Mouse (Mus musculus) CH12.LX (cell line): ENCODE data around the gene Pde1c. TPM values are rescaled to one million over a fixed set of nuclear protein-coding genes. Genes with fewer than 3 reads are reported as not detected.

Experiments used
- DNase-seq: peaks from one replicate; pipeline ENCODE4 v3.0.0-alpha.2; 2013; ENCODE audit errors: extremely low read depth
- H3K27ac ChIP-seq: 2 replicates; pipeline ENCODE4 v1.5.1; 2012; ENCODE audit warnings: low read depth, mild to moderate bottlenecking, control low read depth, moderate library complexity; ENCODE audit not compliant: insufficient read depth
- H3K27me3 ChIP-seq: replicated peaks from 2 replicates; pipeline ENCODE3; 2012; ENCODE audit warnings: inconsistent platforms
- H3K36me3 ChIP-seq, 2 experiments: replicated peaks in 1 of 2; 2 replicates each; pipeline versions ENCODE3 to v1.6.1; 2012; ENCODE audit warnings: inconsistent platforms in 1 of 2, low read length in 1 of 2, mild to moderate bottlenecking in 1 of 2, mixed read lengths in 1 of 2, moderate library complexity in 1 of 2; ENCODE audit not compliant: control insufficient read depth in 1 of 2, insufficient read depth in 1 of 2
- H3K4me1 ChIP-seq, 2 experiments: 2 replicates each; pipeline ENCODE4 v1.6.1; 2012; ENCODE audit warnings: inconsistent platforms in 1 of 2, moderate library complexity in 1 of 2; ENCODE audit not compliant: insufficient read depth in 2 of 2, control insufficient read depth in 1 of 2
- H3K4me2 ChIP-seq: 2 replicates; pipeline ENCODE4 v1.6.1; 2012; ENCODE audit warnings: low read depth, mild to moderate bottlenecking, control low read depth; ENCODE audit not compliant: poor library complexity, insufficient read depth, severe bottlenecking
- H3K4me3 ChIP-seq, 3 experiments: fragments of 150-350 bp in 1 of 3; sonication (generic) in 1 of 3; replicated peaks in 1 of 3; 2 replicates each; pipeline versions ENCODE3 to v1.5.1; 2011 to 2012; ENCODE audit warnings: low read depth in 2 of 3, low read length in 2 of 3, mild to moderate bottlenecking in 2 of 3, moderate library complexity in 2 of 3, control low read depth in 1 of 3, improper control_type of control experiment in 1 of 3, inconsistent platforms in 1 of 3, mixed read lengths in 1 of 3; ENCODE audit not compliant: poor library complexity in 1 of 3
- H3K79me2 ChIP-seq: replicated peaks from 2 replicates; pipeline ENCODE4 v1.6.1; 2012; ENCODE audit warnings: mild to moderate bottlenecking, moderate library complexity; ENCODE audit not compliant: control insufficient read depth, poor library complexity, insufficient read depth, severe bottlenecking; ENCODE audit errors: extremely low read depth
- H3K9ac ChIP-seq: 2 replicates; pipeline ENCODE4 v1.6.1; 2012; ENCODE audit warnings: low read depth, mild to moderate bottlenecking, control low read depth, moderate library complexity; ENCODE audit not compliant: insufficient read depth
- H3K9me3 ChIP-seq: replicated peaks from 2 replicates; pipeline ENCODE3; 2012; ENCODE audit warnings: low read length, inconsistent platforms, mixed read lengths
- BHLHE40 ChIP-seq: IDR thresholded peaks from 2 replicates; pipeline ENCODE4 v1.6.1; 2011; ENCODE audit warnings: mild to moderate bottlenecking, low read depth, low read length, improper control_type of control experiment
- CTCF ChIP-seq, 2 experiments: IDR thresholded peaks in 1 of 2; conservative IDR thresholded peaks in 1 of 2; 2 replicates each; pipeline ENCODE4 v1.5.1; 2011 to 2012; ENCODE audit warnings: low read depth in 2 of 2, low read length in 2 of 2, improper control_type of control experiment in 1 of 2, inconsistent platforms in 1 of 2, mild to moderate bottlenecking in 1 of 2, moderate library complexity in 1 of 2
- ELF1 ChIP-seq: IDR thresholded peaks from 2 replicates; pipeline ENCODE4 v1.6.1; 2014; ENCODE audit warnings: low read depth, mild to moderate bottlenecking, inconsistent platforms, low read length, improper control_type of control experiment
- EP300 ChIP-seq: IDR thresholded peaks from 2 replicates; pipeline ENCODE4 v1.6.1; 2011; ENCODE audit warnings: low read length, improper control_type of control experiment
- ETS1 ChIP-seq: conservative IDR thresholded peaks from 2 replicates; pipeline ENCODE4 v1.6.1; 2012; ENCODE audit warnings: low read depth, mild to moderate bottlenecking, inconsistent platforms, low read length, improper control_type of control experiment, moderate library complexity
- GABPA ChIP-seq: IDR thresholded peaks from 2 replicates; pipeline ENCODE4 v1.6.1; 2012; ENCODE audit warnings: low read depth, low read length, improper control_type of control experiment, inconsistent platforms; ENCODE audit not compliant: insufficient replicate concordance
- KAT2A ChIP-seq: IDR thresholded peaks from 2 replicates; pipeline ENCODE4 v1.6.1; 2012; ENCODE audit warnings: low read length, improper control_type of control experiment, inconsistent platforms; ENCODE audit not compliant: insufficient replicate concordance
- MAX ChIP-seq: IDR thresholded peaks from 2 replicates; pipeline ENCODE4 v1.6.1; 2011; ENCODE audit warnings: low read length, improper control_type of control experiment
- MAZ ChIP-seq: IDR thresholded peaks from 2 replicates; pipeline ENCODE4 v1.6.1; 2012; ENCODE audit warnings: low read depth, mild to moderate bottlenecking, inconsistent platforms, low read length, improper control_type of control experiment, moderate library complexity
- MXI1 ChIP-seq: IDR thresholded peaks from 2 replicates; pipeline ENCODE4 v1.6.1; 2011; ENCODE audit warnings: mild to moderate bottlenecking, low read depth, low read length, improper control_type of control experiment
- NELFE ChIP-seq: IDR thresholded peaks from 2 replicates; pipeline ENCODE4 v1.6.1; 2011; ENCODE audit warnings: low read depth, low read length, improper control_type of control experiment
- NRF1 ChIP-seq: IDR thresholded peaks from 2 replicates; pipeline ENCODE4 v1.6.1; 2014; ENCODE audit warnings: low read depth, mild to moderate bottlenecking, inconsistent platforms, low read length, improper control_type of control experiment, moderate library complexity
- POLR2A ChIP-seq: IDR thresholded peaks from 2 replicates; pipeline ENCODE4 v1.6.1; 2011; ENCODE audit warnings: low read depth, mild to moderate bottlenecking, improper control_type of control experiment, low read length
- POLR2AphosphoS2 ChIP-seq: IDR thresholded peaks from 2 replicates; pipeline ENCODE4 v1.6.1; 2011; ENCODE audit warnings: low read depth, low read length, improper control_type of control experiment
- RAD21 ChIP-seq: IDR thresholded peaks from 2 replicates; pipeline ENCODE4 v1.6.1; 2011; ENCODE audit warnings: low read depth, mild to moderate bottlenecking, low read length, improper control_type of control experiment, moderate library complexity
- RCOR1 ChIP-seq: conservative IDR thresholded peaks from 2 replicates; pipeline ENCODE4 v1.6.1; 2012; ENCODE audit warnings: low read depth, mild to moderate bottlenecking, inconsistent platforms, low read length, improper control_type of control experiment
- SIN3A ChIP-seq: IDR thresholded peaks from 2 replicates; pipeline ENCODE4 v1.6.1; 2012; ENCODE audit warnings: low read length, improper control_type of control experiment, inconsistent platforms
- SMC3 ChIP-seq: IDR thresholded peaks from 2 replicates; pipeline ENCODE4 v1.6.1; 2011; ENCODE audit warnings: low read depth, low read length, improper control_type of control experiment
- TBP ChIP-seq: conservative IDR thresholded peaks from 2 replicates; pipeline ENCODE4 v1.6.1; 2011; ENCODE audit warnings: low read depth, low read length, improper control_type of control experiment
- TCF12 ChIP-seq: IDR thresholded peaks from 2 replicates; pipeline ENCODE4 v1.6.1; 2014; ENCODE audit warnings: low read depth, mild to moderate bottlenecking, inconsistent platforms, low read length, improper control_type of control experiment
- ZC3H11A ChIP-seq: IDR thresholded peaks from 2 replicates; pipeline ENCODE4 v1.6.1; 2012; ENCODE audit warnings: low read depth, mild to moderate bottlenecking, inconsistent platforms, low read length, improper control_type of control experiment
- ZKSCAN1 ChIP-seq: IDR thresholded peaks from 2 replicates; pipeline ENCODE4 v1.6.1; 2012; ENCODE audit warnings: low read depth, inconsistent platforms, low read length, improper control_type of control experiment, borderline replicate concordance
- dilution Hi-C: fragments of 300-500 bp; cut with MboI; formaldehyde crosslinking; loops from 2 replicates; pipeline ENCODE4 v1.14.3; 2020; ENCODE audit warnings: low sequenced_read_pairs; ENCODE audit not compliant: extremely low pct_unique_long_range_greater_than_20kb, extremely low pct_ligation_motif_present
- in situ Hi-C: fragments of 300-500 bp; cut with MboI; formaldehyde crosslinking; loops from 3 replicates; pipeline ENCODE4 v1.14.3; 2019; ENCODE audit warnings: low sequenced_read_pairs, low pct_ligation_motif_present, low pct_unique_long_range_greater_than_20kb, mixed read lengths
- polyA plus RNA-seq: library from polyadenylated mRNA; unstranded; fragments of >175 nt; gene quantifications from 2 replicates; pipeline ENCODE4 v1.2.1, GENCODE M21; 2012; ENCODE audit warnings: low read depth; ENCODE audit not compliant: insufficient read length
- total RNA-seq, 2 experiments: library from RNA; depleted of rRNA; stranded (reverse); fragments of 300-350 nt in 1 of 2; fragments of >200 nt in 1 of 2; gene quantifications; 2 replicates each; pipeline ENCODE4 v1.2.3; 2012 to 2014

The Pde1c gene
- total and polyA plus RNA-seq, 3 experiments = 2.3 to 3.8 (median 2.4) TPM

GRCm38 (mm10) chr6:56579568-56579967 is 10.7 kb upstream of the Pde1c start:
- in situ Hi-C loops (no loop called here), dilution Hi-C loops (no loop called here)
- Histone ChIP-seq H3K4me3 (no peak overlapping the region), H3K4me1 (no peaks in the 10 kb centered on the region), H3K36me3 (no peaks in the 10 kb centered on the region), H3K4me2 (no peak overlapping the region), H3K27me3 (no peaks in the 10 kb centered on the region), H3K27ac (no peak overlapping the region), H3K79me2 (no peaks in the 10 kb centered on the region), H3K9me3 (no peaks in the 10 kb centered on the region), H3K9ac (no peak overlapping the region)
- no peak for DNase-seq
- no peak for TF ChIP-seq BHLHE40
- no peak for TF ChIP-seq RCOR1
- TF ChIP-seq NRF1 = no peak
- TF ChIP-seq POLR2AphosphoS2 = no peak

GRCm38 (mm10) chr6:56560891-56561290 is 8.0 kb downstream of the Pde1c start:
- H3K27ac ChIP-seq = no peak overlapping the region
- no peak for DNase-seq
- H3K27me3 ChIP-seq = no peaks in the 10 kb centered on the region
- H3K9me3 ChIP-seq = no peaks in the 10 kb centered on the region
- no peak overlapping the region for H3K4me3 ChIP-seq
- no peaks in the 10 kb centered on the region for H3K79me2 ChIP-seq
- TF ChIP-seq POLR2AphosphoS2 = no peak
- no peak for TF ChIP-seq BHLHE40
- no peak for TF ChIP-seq ZKSCAN1
- no peak for TF ChIP-seq ELF1
- TF ChIP-seq TCF12 = no peak
- no peak for TF ChIP-seq MAX
- TF ChIP-seq KAT2A = no peak
- TF ChIP-seq ZC3H11A = no peak
- TF ChIP-seq NELFE = no peak
- TF ChIP-seq, all 38 proteins: peak for 0
- H3K4me1 ChIP-seq = no peaks in the 10 kb centered on the region
- dilution Hi-C loops (no loop called here), in situ Hi-C loops (no loop called here)
- H3K36me3 ChIP-seq = no peaks in the 10 kb centered on the region
- H3K4me2 ChIP-seq = no peak overlapping the region
- no peak overlapping the region for H3K9ac ChIP-seq

- in situ Hi-C loops = no loop called here
- no peaks in the 10 kb centered on the region for H3K79me2 ChIP-seq
- DNase-seq = no peak
- H3K4me3 ChIP-seq = no peak overlapping the region
- TF ChIP-seq POLR2A = no peak
- no peak for TF ChIP-seq ETS1
- TF ChIP-seq SIN3A = no peak
- no peak for TF ChIP-seq MAX
- TF ChIP-seq MXI1 = no peak
- no peak for TF ChIP-seq ZC3H11A
- no peak for TF ChIP-seq RAD21
- TF ChIP-seq EP300 = no peak
- TF ChIP-seq CTCF (conservative IDR thresholded peaks at IDR 0.05 in 1 of 2, IDR thresholded peaks at IDR 0.05 in 1 of 2; ENCODE audit: low read depth in 2 of 2, low read length in 2 of 2) = no peak
- TF ChIP-seq TBP = no peak
- TF ChIP-seq ELF1 = no peak
- TF ChIP-seq MAZ = no peak
- no peak for TF ChIP-seq GABPA
- TF ChIP-seq NELFE = no peak
- no peak for TF ChIP-seq SMC3
- dilution Hi-C loops = no loop called here
- no peak overlapping the region for H3K4me2 ChIP-seq
- no peak overlapping the region for H3K27ac ChIP-seq
- H3K36me3 ChIP-seq = no peaks in the 10 kb centered on the region
- no peaks in the 10 kb centered on the region for H3K27me3 ChIP-seq
- H3K9me3 ChIP-seq = no peaks in the 10 kb centered on the region
- H3K4me1 ChIP-seq = no peaks in the 10 kb centered on the region
- H3K9ac ChIP-seq = no peak overlapping the region
Observed at GRCm38 (mm10) chr6:56560474-56560888, 8.4 kb downstream of the Pde1c start.
